Mouse (Mus musculus) hindbrain, embryonic 13.5 days (tissue): ENCODE measurements at regions not wholly inside any gene's neighbourhood (a gene's known extent, or its start where the extent isn't known, plus 50 kb on each side); places are given as distances from the start of the nearest gene placed in this dataset.

Experiments used
- ATAC-seq: fragments of 200-750 bp; cut with Nextera tagmentation; 2 replicates; pipeline ENCODE4 v1.8.0; 2017; ENCODE audit warnings: moderate TSS enrichment; ENCODE audit not compliant: low FRiP score
- H3K27ac ChIP-seq: fragments of 300-500 bp; sonication (generic); 2 replicates; pipeline ENCODE4 v1.5.1; 2015; ENCODE audit warnings: inconsistent platforms, mild to moderate bottlenecking, moderate library complexity
- H3K27me3 ChIP-seq: fragments of 300-500 bp; sonication (generic); 2 replicates; pipeline ENCODE4 v1.6.1; 2015; ENCODE audit warnings: mild to moderate bottlenecking, inconsistent platforms
- H3K36me3 ChIP-seq: fragments of 300-500 bp; sonication (generic); 2 replicates; pipeline ENCODE4 v1.6.1; 2015; ENCODE audit warnings: mild to moderate bottlenecking, inconsistent platforms
- H3K4me1 ChIP-seq: fragments of 300-500 bp; sonication (generic); replicated peaks from 2 replicates; pipeline ENCODE4 v1.6.1; 2015; ENCODE audit warnings: inconsistent platforms
- H3K4me2 ChIP-seq: fragments of 300-500 bp; sonication (generic); 2 replicates; pipeline ENCODE4 v1.6.1; 2015; ENCODE audit warnings: inconsistent platforms, mild to moderate bottlenecking, moderate library complexity
- H3K4me3 ChIP-seq: fragments of 300-500 bp; sonication (generic); 2 replicates; pipeline ENCODE4 v1.5.1; 2015; ENCODE audit warnings: mild to moderate bottlenecking, inconsistent platforms
- H3K9ac ChIP-seq: fragments of 300-500 bp; sonication (generic); 2 replicates; pipeline ENCODE4 v1.6.1; 2015; ENCODE audit warnings: mild to moderate bottlenecking, inconsistent platforms
- H3K9me3 ChIP-seq: fragments of 300-500 bp; sonication (generic); 2 replicates; pipeline ENCODE4 v1.6.1; 2016; ENCODE audit warnings: inconsistent platforms
- WGBS: fragments of 180-500 bp; shearing (Covaris S2); methylation state at CpG from one replicate; pipeline ENCODE4 v1.1.7; 2015; 5-methylcytosine and 5-hydroxymethylcytosine counted together

GRCm38 (mm10) chr6:116912161-116912560 is 195.4 kb upstream of the Tmem72 start:
- Histone ChIP-seq H3K9ac (no peak overlapping the region), H3K27me3 (no peaks in the 10 kb centered on the region), H3K36me3 (no peaks in the 10 kb centered on the region), H3K4me3 (no peak overlapping the region), H3K4me2 (no peak overlapping the region), H3K27ac (no peak overlapping the region), H3K4me1 (no peaks in the 10 kb centered on the region), H3K9me3 (no peaks in the 10 kb centered on the region)
- WGBS = 73% methylated on average over 3 of the region's 3 CpGs
- ATAC-seq = no peak

- Histone ChIP-seq H3K27me3 (no peaks in the 10 kb centered on the region), H3K36me3 (no peaks in the 10 kb centered on the region), H3K4me3 (no peak overlapping the region), H3K4me2 (no peak overlapping the region), H3K9me3 (no peaks in the 10 kb centered on the region), H3K4me1 (no peaks in the 10 kb centered on the region), H3K9ac (no peak overlapping the region), H3K27ac (no peak overlapping the region)
- 67% methylated on average over 1 of the region's 1 CpGs for WGBS
- no peak for ATAC-seq
Observed at GRCm38 (mm10) chr6:116914073-116914472, 197.4 kb upstream of the Tmem72 start.

- 85% methylated on average over 3 of the region's 3 CpGs for WGBS
- ATAC-seq = no peak
- no peaks in the 10 kb centered on the region for H3K9me3 ChIP-seq
- no peaks in the 10 kb centered on the region for H3K36me3 ChIP-seq
- no peak overlapping the region for H3K27ac ChIP-seq
- no peaks in the 10 kb centered on the region for H3K4me1 ChIP-seq
- no peaks in the 10 kb centered on the region for H3K27me3 ChIP-seq
- H3K4me2 ChIP-seq = no peak overlapping the region
- no peak overlapping the region for H3K4me3 ChIP-seq
- H3K9ac ChIP-seq = no peak overlapping the region
Observed at GRCm38 (mm10) chr6:116935024-116935423, 218.3 kb upstream of the Tmem72 start.

- no peaks in the 10 kb centered on the region for H3K27me3 ChIP-seq
- H3K36me3 ChIP-seq = no peaks in the 10 kb centered on the region
- WGBS = 76% methylated on average over 9 of the region's 9 CpGs
- ATAC-seq = no peak
- H3K27ac ChIP-seq = no peak overlapping the region
- no peak overlapping the region for H3K9ac ChIP-seq
- no peak overlapping the region for H3K4me3 ChIP-seq
- no peaks in the 10 kb centered on the region for H3K9me3 ChIP-seq
- no peaks in the 10 kb centered on the region for H3K4me1 ChIP-seq
- no peak overlapping the region for H3K4me2 ChIP-seq
Observed at GRCm38 (mm10) chr6:116941576-116941975, 224.9 kb upstream of the Tmem72 start.

GRCm38 (mm10) chr6:116942696-116943095 is 225.6 kb upstream of the Cxcl12 start:
- H3K4me1 ChIP-seq = no peaks in the 10 kb centered on the region
- no peak overlapping the region for H3K27ac ChIP-seq
- no peak overlapping the region for H3K4me2 ChIP-seq
- 95% methylated on average over 8 of the region's 8 CpGs for WGBS
- H3K9ac ChIP-seq = no peak overlapping the region
- no peak overlapping the region for H3K4me3 ChIP-seq
- H3K9me3 ChIP-seq = no peaks in the 10 kb centered on the region
- no peaks in the 10 kb centered on the region for H3K27me3 ChIP-seq
- H3K36me3 ChIP-seq = no peaks in the 10 kb centered on the region
- ATAC-seq = no peak

- Histone ChIP-seq H3K36me3 (no peaks in the 10 kb centered on the region), H3K4me2 (no peak overlapping the region), H3K27me3 (no peaks in the 10 kb centered on the region), H3K27ac (no peak overlapping the region), H3K4me3 (no peak overlapping the region), H3K9me3 (no peaks in the 10 kb centered on the region), H3K9ac (no peak overlapping the region), H3K4me1 (no peaks in the 10 kb centered on the region)
- WGBS = 36% methylated on average over 8 of the region's 8 CpGs
- no peak for ATAC-seq
Observed at GRCm38 (mm10) chr6:116946083-116946732, 222.1 kb upstream of the Cxcl12 start.

- Histone ChIP-seq H3K4me2 (no peak overlapping the region), H3K9me3 (no peaks in the 10 kb centered on the region), H3K36me3 (no peaks in the 10 kb centered on the region), H3K9ac (no peak overlapping the region), H3K27ac (no peak overlapping the region), H3K4me3 (no peak overlapping the region), H3K27me3 (no peaks in the 10 kb centered on the region), H3K4me1 (no peaks in the 10 kb centered on the region)
- 74% methylated on average over 13 of the region's 13 CpGs for WGBS
- ATAC-seq = no peak
Observed at GRCm38 (mm10) chr6:116959611-116960010, 208.7 kb upstream of the Cxcl12 start.

GRCm38 (mm10) chr6:116960641-116961040 is 207.7 kb upstream of the Cxcl12 start:
- H3K4me2 ChIP-seq = no peak overlapping the region
- no peaks in the 10 kb centered on the region for H3K9me3 ChIP-seq
- ATAC-seq = no peak
- H3K27me3 ChIP-seq = no peaks in the 10 kb centered on the region
- no peak overlapping the region for H3K27ac ChIP-seq
- H3K9ac ChIP-seq = no peak overlapping the region
- 82% methylated on average over 3 of the region's 3 CpGs for WGBS
- no peaks in the 10 kb centered on the region for H3K4me1 ChIP-seq
- no peaks in the 10 kb centered on the region for H3K36me3 ChIP-seq
- H3K4me3 ChIP-seq = no peak overlapping the region

- Histone ChIP-seq H3K4me2 (no peak overlapping the region), H3K4me1 (no peaks in the 10 kb centered on the region), H3K36me3 (no peaks in the 10 kb centered on the region), H3K9ac (no peak overlapping the region), H3K4me3 (no peak overlapping the region), H3K27me3 (no peaks in the 10 kb centered on the region), H3K9me3 (no peaks in the 10 kb centered on the region), H3K27ac (no peak overlapping the region)
- ATAC-seq = no peak
- WGBS = 24% methylated on average over 3 of the region's 3 CpGs
Observed at GRCm38 (mm10) chr6:116966436-116966835, 201.9 kb upstream of the Cxcl12 start.

GRCm38 (mm10) chr6:116969381-116969910 is 198.9 kb upstream of the Cxcl12 start:
- Histone ChIP-seq H3K36me3 (no peaks in the 10 kb centered on the region), H3K9me3 (no peaks in the 10 kb centered on the region), H3K4me1 (no peaks in the 10 kb centered on the region), H3K27me3 (no peaks in the 10 kb centered on the region), H3K9ac (no peak overlapping the region), H3K4me2 (no peak overlapping the region), H3K4me3 (no peak overlapping the region), H3K27ac (no peak overlapping the region)
- WGBS = 71% methylated on average over 9 of the region's 9 CpGs
- no peak for ATAC-seq

GRCm38 (mm10) chr6:116974841-116975240 is 193.5 kb upstream of the Cxcl12 start:
- Histone ChIP-seq H3K36me3 (no peaks in the 10 kb centered on the region), H3K4me1 (no peaks in the 10 kb centered on the region; the same call in 1 of the 2 replicates), H3K4me3 (no peak overlapping the region), H3K27ac (no peak overlapping the region), H3K9me3 (no peaks in the 10 kb centered on the region), H3K4me2 (no peak overlapping the region), H3K9ac (no peak overlapping the region), H3K27me3 (no peaks in the 10 kb centered on the region)
- ATAC-seq = no peak
- WGBS = 83% methylated on average over 3 of the region's 3 CpGs

GRCm38 (mm10) chr6:116980349-116980995 is 187.9 kb upstream of the Cxcl12 start:
- H3K4me3 ChIP-seq = no peak overlapping the region
- H3K4me2 ChIP-seq = no peak overlapping the region
- no peak overlapping the region for H3K9ac ChIP-seq
- 17% methylated on average over 10 of the region's 10 CpGs for WGBS
- H3K27ac ChIP-seq = no peak overlapping the region
- peaks cover 9% of the 10 kb centered on the region for H3K4me1 ChIP-seq
- H3K9me3 ChIP-seq = no peaks in the 10 kb centered on the region
- H3K27me3 ChIP-seq = 0 out of 2 replicates have a peak, but pooled peaks cover 3% of the 10 kb centered on the region
- no peak for ATAC-seq
- H3K36me3 ChIP-seq = no peaks in the 10 kb centered on the region
